Mouse (Mus musculus) cerebellum, adult 9-10 months (tissue): ENCODE results near the gene Usp29.
"Not testable (repeated sequence)": the region's sequence is repeated elsewhere in the genome, so short reads cannot be mapped to it uniquely, and the experiment has no call there.

ENCODE experiments used
- DNase-seq: peaks from one replicate; pipeline ENCODE4 v3.0.0; 2022

Usp29 gene

GRCm38 (mm10) chr7:6879512-6880164 is 149.3 kb downstream of the Usp29 start:
- no peak for DNase-seq

DNA sequence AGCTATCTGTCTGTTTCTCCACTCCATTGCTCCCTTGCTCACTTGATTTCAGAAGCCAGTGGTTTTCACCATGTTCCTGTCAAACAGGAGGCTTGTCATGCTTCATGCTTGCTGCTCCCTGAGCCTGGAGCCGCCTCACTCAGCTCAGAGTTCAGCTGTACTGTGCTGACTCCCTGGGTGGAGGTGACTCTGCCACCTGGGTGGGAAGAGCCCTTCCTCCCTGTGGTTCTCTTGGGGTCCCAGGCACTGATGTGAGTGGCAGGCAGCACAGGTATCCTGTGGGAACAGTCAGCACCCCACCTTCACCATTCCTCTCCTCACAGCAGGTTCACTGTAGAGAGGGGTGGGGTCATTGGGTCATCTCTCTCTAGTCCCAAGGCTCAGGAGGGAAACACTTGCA is 150.5 kb downstream of the Usp29 start:
- not testable (repeated sequence) for DNase-seq

DNA sequence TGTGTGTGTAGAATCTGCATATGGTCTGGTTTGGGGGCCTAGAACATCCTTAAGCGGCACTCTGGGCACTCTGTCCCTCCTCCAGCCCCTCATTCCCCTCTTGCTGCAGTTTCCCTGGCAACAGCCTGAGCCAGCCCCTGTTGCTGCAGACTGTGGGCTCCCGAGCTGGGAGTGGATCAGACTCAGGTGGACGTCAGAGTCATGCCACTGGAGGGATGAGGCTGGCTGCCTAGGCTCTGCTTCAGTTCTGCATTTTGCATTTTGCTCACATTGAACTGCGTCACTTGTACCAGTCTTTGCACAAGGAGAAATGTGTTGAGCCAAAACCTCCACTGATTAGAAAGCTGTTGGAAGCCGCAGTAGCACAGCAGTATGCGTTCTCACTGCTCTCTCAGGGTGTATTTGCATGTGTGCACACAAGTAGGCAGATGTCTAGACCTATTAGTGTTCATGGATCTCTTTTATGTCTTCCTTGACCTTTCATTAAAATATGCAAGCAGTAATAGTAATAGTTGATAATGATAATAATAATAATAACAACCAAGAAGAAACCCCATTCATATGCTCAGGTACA is 151.2 kb downstream of the Usp29 start:
- no peak for DNase-seq

DNA sequence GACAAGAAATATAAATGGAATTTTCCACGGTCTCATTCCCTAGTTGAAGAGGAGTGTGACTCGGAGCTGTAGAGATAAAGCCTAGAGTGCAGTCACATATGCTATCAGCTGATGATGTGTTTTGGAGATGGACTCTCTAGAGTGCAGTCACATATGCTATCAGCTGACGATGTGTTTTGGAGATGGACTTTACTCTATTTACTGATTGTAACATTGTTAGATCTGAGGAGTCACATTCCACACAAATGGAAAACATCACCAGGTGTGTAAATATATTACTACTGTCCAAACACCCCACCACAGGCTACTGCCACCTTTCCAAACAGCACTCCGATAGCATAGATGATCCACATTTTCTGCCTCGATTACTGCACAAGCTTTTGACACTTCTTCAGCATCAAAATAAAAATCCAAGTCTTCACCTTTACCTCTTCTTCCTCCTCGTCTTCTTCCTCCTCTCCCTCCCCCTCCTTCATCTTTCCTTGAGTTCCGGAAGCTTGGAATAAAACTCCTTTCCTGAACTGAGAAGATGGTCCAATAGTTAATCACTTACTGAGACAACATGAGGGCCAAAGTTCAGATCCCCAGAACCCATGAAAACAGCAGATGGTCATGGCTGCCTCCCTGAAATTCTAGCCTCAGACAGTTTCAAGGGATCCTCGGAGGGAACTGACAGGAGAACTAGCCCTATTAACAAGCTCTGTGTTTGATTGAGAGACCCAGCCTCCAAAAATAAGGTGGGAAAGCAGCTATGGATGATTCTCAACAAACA is 153.2 kb downstream of the Usp29 start:
- DNase-seq: no peak

- DNase-seq: no peak
These were observed 155.0 kb downstream of the Usp29 start for GRCm38 (mm10) chr7:6885416-6885815.

GRCm38 (mm10) chr7:6886896-6887295 is 156.5 kb downstream of the Usp29 start:
- no peak for DNase-seq

DNA sequence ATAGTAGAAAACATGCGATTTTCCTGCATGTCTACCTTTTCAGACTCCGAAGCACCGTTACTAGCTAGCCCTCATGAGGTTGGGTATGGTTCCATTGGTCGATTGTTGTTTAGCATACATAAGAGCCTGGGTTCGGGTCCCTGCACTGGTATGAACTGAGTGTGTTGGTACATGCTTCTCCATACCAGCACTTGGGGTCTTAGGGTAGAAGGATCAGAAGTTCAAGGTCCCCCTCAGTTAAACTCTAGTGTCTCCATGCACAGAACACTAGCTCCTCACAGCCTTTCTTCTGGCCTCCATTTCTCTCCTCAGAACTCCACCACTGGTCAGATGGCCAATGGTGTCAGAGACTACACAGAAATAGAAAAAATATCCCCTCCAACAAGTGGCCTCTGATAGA is 159.5 kb downstream of the Usp29 start:
- DNase-seq: no peak

DNA sequence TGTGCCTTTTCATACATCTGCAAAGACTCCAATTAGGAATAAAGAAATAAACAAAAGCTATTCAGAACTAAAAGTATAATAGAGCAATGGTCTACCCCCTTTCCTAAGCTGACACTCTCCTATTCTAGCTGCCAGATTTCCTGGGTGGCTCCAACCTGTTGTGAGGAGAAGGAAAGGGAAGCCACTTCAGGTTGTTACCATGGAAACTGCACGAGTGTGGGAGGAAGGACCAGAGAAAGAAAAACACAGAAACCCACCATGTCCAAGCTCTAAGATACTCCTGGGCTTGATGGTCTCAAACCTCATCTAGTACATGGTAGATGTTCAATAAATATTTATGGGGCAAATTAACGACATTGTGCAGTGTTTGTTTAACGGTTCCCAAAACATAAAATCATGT is 160.8 kb downstream of the Usp29 start:
- no peak for DNase-seq

GRCm38 (mm10) chr7:6897021-6897420 is 166.6 kb downstream of the Usp29 start:
- DNase-seq: not testable (repeated sequence)

GRCm38 (mm10) chr7:6900672-6901071 is 170.3 kb downstream of the Usp29 start:
- DNase-seq: no peak

DNA sequence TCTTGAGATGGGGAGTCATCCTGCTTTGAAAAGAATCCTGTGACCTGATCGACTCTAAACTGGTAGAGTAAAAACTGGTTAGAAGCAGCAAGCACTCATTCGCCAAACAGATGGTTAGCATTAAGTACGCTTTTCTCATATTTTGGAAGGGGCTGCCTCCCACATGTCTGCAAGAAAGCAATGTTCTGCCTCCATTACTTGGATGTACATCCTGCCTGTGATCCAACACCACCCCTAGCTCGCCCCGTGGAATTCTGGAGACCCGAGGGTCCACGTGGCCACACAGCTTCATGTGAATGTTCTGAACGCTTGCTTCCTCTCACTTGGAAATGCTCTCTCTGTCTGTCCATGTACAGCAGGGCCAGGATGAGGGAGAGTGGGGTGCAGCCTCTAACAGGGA is 173.1 kb downstream of the Usp29 start:
- DNase-seq: no peak

GRCm38 (mm10) chr7:6910527-6910926 is 180.1 kb downstream of the Usp29 start:
- DNase-seq: no peak

GRCm38 (mm10) chr7:6911731-6912130 is 181.4 kb downstream of the Usp29 start:
- DNase-seq: no peak

DNA sequence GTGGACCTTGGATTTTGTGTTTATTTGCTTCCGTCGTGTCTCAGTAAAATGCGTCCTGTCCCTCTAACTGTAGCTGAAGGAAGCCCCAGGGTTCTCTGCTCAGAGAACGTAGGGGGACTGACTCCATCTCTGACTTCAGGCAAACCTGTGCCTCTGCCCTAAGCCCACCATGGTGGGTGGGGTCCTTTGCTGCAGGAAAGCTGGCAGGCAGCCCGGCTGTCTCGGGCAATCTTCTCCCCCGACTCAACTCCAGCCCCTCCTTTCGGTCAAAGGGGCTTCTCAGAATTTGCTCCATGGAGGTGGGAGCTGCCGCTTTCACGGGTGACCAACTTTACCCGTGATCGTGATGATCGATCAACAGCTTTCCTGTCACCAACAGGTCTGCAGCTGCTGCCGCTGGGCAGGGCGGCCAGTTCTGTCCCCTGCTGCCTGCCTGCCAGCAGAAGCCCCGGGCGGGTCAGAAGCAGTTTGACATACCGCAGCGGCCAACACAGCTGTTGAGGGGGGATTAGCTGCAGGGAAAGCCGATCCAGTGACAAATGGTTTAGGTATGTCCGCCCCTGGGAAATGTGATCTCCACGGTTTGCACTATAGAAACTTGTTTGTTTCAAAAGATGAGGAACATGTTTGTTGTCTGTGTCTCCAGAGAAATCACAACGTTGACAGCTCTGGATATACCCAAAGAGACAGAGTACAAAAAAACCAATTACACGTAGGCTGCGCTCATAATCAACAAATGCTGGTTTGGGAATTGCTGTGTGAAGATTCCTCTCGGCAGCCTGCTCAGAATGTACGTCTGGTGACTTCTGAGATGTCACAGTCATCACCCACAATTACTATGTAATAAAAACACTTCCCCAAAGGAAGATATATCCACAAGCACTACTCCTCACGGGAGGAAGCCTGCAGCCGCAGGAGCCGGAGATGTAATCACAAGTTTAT is 183.3 kb downstream of the Usp29 start:
- DNase-seq: no peak

- DNase-seq: no peak
These were observed 186.7 kb downstream of the Usp29 start for GRCm38 (mm10) chr7:6917126-6917525.

- DNase-seq: peak; percentile 84
These were observed 187.9 kb downstream of the Usp29 start for GRCm38 (mm10) chr7:6918267-6918666.

DNA sequence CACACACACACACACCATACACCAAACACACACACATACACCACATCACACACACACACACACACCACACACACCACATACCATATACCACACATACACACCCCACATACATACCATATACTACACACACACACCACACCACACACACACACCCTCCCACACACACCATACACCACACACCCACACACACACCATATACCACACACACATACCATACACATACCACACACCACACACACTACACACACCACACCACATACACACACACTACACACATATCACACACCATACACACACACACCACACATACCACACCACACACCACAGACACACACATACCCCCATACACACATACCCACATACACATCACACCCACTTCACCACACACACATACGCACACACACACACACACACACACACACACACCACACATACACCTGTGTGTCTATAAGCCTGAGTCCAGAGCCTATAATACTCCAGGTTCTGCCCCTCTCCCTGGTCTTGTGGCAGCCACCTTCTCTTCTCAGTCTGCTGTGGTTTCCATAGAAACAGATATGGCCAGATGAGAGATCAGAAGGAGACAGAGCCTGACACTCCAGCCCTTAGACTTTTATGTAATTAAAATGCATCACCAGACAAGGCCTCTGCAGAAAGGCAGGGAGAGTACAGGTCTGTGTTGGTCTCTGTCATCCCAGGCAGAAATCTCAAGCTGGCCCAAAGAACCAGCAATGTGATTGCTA is 188.9 kb downstream of the Usp29 start:
- no peak for DNase-seq

DNA sequence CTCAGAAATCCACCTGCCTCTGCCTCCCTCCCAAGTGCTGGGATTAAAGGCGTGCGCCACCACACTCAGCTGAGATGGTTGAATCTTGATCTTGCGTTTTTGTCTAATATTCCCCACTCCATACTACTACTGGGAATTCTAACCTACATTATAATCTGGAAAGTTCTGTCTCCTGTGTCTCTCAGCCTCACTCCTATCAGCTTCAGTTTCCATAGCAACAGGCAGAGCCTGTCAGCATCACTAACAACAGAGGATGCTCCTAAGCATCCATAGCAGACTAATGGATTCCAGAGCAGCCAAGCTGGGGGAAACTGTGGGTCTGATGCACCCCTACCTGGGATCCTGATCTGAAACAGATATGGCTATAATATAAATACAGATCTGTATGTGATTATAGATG is 193.1 kb downstream of the Usp29 start:
- DNase-seq: no peak

DNA sequence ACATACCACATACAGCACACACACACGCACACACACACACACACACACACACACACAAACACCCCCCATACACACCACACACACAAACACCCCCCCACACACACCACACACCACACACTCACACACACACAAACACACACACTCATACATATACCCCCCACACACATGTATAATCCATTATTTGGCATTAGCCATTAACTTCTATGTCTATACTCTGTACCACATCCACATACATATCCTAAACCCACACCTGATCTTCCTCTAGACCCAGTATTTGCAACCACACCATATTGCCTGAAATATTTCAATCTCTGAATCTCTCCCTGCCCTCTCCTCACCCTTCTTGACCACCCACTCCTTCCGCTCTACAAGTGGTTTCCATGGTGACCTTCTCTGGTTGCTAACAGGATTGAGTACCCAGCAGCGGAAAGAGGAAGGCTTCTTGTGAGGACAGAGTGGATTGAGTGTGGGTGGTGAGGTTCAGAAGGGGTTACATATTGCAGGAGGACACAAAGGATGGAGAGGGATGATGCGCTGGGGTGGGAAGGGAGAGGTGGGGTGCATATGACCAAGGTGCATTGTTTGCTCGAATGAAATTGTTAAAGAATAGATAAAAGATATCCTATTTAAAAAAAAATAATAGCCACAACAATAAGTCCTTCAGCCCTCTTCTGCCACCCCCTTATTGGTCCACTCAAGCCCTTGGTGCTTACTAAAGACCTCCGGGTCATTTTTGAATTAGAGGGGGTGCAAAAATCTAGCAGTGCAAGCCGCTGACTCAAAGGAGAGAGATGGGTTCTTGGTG is 195.8 kb downstream of the Usp29 start:
- no peak for DNase-seq

DNA sequence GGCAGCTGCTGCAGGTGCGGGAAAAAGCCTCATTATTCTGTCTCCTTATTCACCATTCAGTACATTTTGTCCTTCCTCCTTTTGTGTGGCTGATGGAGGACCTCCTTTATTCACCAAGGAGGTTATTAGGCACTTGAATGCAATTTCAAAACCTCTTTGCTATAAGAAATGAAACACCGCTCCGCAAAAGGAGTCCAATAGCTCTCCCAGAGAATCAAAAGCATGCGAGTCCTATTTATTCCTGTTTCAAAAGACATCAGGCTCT is 196.3 kb downstream of the Usp29 start:
- no peak for DNase-seq

- DNase-seq: no peak
These were observed 198.9 kb downstream of the Usp29 start for GRCm38 (mm10) chr7:6929286-6929685.

DNA sequence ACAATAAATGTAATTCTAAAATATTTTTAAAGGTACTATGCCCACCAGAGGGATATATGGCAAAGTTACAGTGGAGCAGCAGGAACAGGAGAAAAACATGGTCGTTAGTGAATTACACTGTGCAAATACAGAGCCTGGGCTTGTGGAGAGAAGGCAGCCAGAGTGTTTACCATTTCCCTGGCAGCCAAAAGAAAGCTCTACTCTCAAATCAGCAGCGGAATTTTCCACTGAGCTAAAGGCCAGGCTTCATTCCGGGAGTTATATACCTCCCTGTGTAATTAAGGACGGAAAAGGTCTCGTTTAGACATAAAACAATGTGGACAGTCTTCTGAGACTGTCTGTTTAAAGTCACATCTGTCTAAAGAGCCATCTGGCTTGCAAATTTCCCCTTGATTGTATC is 204.4 kb downstream of the Usp29 start:
- no peak for DNase-seq
